ENCODE assay signal across 9 mouse cellular contexts in genomic region chr17:34261502-34261901, GRCm38 (mm10). TPM values are rescaled to one million over a fixed set of nuclear protein-coding genes. Genes with fewer than 3 reads are reported as not detected.
DNase-seq lines count a peak whose midpoint lies in the region; ATAC-seq lines count a peak whose summit lies in the region.
"Had no signal": no experiment of that assay in that cellular context is flagged by ENCODE, and none has a peak within 500 bp of the region (broad histone marks: within the 10 kb centered on the region; RNA-seq: fewer than 3 reads in every experiment).

No protein-coding gene starts in this region.

- peaks cover 46% of the 10 kb centered on the region for H3K27me3 ChIP-seq in hindbrain, embryonic 10.5 days (ENCODE audit: insufficient read depth, poor library complexity, severe bottlenecking)

- H3K27ac ChIP-seq in hindbrain, embryonic 10.5 days, result no peak overlapping the region

- WGBS in hindbrain, embryonic 10.5 days, result 28% methylated on average over 4 of the region's 4 CpGs

- DNase-seq in ES-CJ7 (ENCODE audit: low read depth, low spot score), result peak; percentile 60
- peak; percentile 85 for DNase-seq in adrenal gland, postnatal 14 days
- DNase-seq in fibroblast of lung, adult 2 months (ENCODE audit: low read depth), result peak; percentile 28
- DNase-seq in hindbrain, embryonic 10.5 days (ENCODE audit: low spot score), result peak; percentile 27
- DNase-seq in layer of hippocampus, adult 11-12 months (ENCODE audit: low spot score), result peak; percentile 86
- DNase-seq in right cerebral cortex, adult 18-20 months, result peak; percentile 66

- peaks cover 28% of the 10 kb centered on the region for H3K4me1 ChIP-seq in hindbrain, embryonic 10.5 days (replicated peaks)

- ATAC-seq in megakaryocyte progenitor cell, adult 5-6 weeks (replicated peaks; ENCODE audit: poor library complexity), result peak; percentile 27; the same call in 1 of the 2 replicates
- no peak for ATAC-seq in erythroid progenitor cell, adult 5-6 weeks (replicated peaks; ENCODE audit: low FRiP score, poor library complexity, severe bottlenecking)

- H3K4me3 ChIP-seq in hindbrain, embryonic 10.5 days, result no peak overlapping the region
- H3K4me3 ChIP-seq: erythroblast, embryonic 14.5 days had no signal

- no peaks in the 10 kb centered on the region for H3K36me3 ChIP-seq in hindbrain, embryonic 10.5 days

- no peaks in the 10 kb centered on the region for H3K9me3 ChIP-seq in hindbrain, embryonic 10.5 days

RNA-seq across cellular contexts. Expression of gene H2-Ab1, which starts 4.0 kb away (rescaled TPM):
- 19.8 and 71.0 TPM in 2 replicates for total RNA-seq in adrenal gland, postnatal 14 days (2021)
- 4.7 and 5.3 TPM in 2 replicates for polyA plus RNA-seq in hindbrain, embryonic 10.5 days (2016; fragmentation: Nextera tagmentation; extraction: Ambion mirVana)
- 50.0 and 61.3 TPM in 2 replicates for total RNA-seq in megakaryocyte progenitor cell, adult 5-6 weeks (2015)
- total RNA-seq in megakaryocyte progenitor cell, adult 5-6 weeks (2017), result 45.2 and 81.5 TPM in 2 replicates
- 31.9 and 96.6 TPM in 2 replicates for total RNA-seq in erythroid progenitor cell, adult 5-6 weeks (2015; ENCODE audit: low replicate concordance)
- 43.0 and 50.2 TPM in 2 replicates for total RNA-seq in erythroid progenitor cell, adult 5-6 weeks (2017; ENCODE audit: low replicate concordance)

RNA-seq across cellular contexts. Expression of gene H2-Ob, which starts 22.8 kb away (rescaled TPM):
- total RNA-seq in adrenal gland, postnatal 14 days (2021), result 1.3 and 16.6 TPM in 2 replicates
- 0.24 TPM in 1 of 2 replicates, not detected in the other for polyA plus RNA-seq in hindbrain, embryonic 10.5 days (2016; fragmentation: Nextera tagmentation; extraction: Ambion mirVana)
- 6.6 and 13.1 TPM in 2 replicates for total RNA-seq in megakaryocyte progenitor cell, adult 5-6 weeks (2015)
- 3.7 and 8.6 TPM in 2 replicates for total RNA-seq in megakaryocyte progenitor cell, adult 5-6 weeks (2017)
- total RNA-seq in erythroid progenitor cell, adult 5-6 weeks (2015; ENCODE audit: low replicate concordance), result 10.1 and 21.4 TPM in 2 replicates
- 8.0 and 14.1 TPM in 2 replicates for total RNA-seq in erythroid progenitor cell, adult 5-6 weeks (2017; ENCODE audit: low replicate concordance)
- polyA plus RNA-seq: erythroblast, embryonic 14.5 days had no signal

RNA-seq across cellular contexts. Expression of gene H2-Aa, which starts 26.1 kb away (rescaled TPM):
- 21.7 and 108 TPM in 2 replicates for total RNA-seq in adrenal gland, postnatal 14 days (2021)
- not detected in 2 replicates for polyA plus RNA-seq in hindbrain, embryonic 10.5 days (2016; fragmentation: Nextera tagmentation; extraction: Ambion mirVana)
- total RNA-seq in megakaryocyte progenitor cell, adult 5-6 weeks (2015), result 30.1 and 37.9 TPM in 2 replicates
- 10.3 and 24.6 TPM in 2 replicates for total RNA-seq in megakaryocyte progenitor cell, adult 5-6 weeks (2017)
- 84.7 and 90.8 TPM in 2 replicates for total RNA-seq in erythroid progenitor cell, adult 5-6 weeks (2015; ENCODE audit: low replicate concordance)
- total RNA-seq in erythroid progenitor cell, adult 5-6 weeks (2017; ENCODE audit: low replicate concordance), result 26.8 and 27.5 TPM in 2 replicates
- polyA plus RNA-seq: erythroblast, embryonic 14.5 days had no signal

RNA-seq across cellular contexts. Expression of gene H2-Eb1, which starts 44.2 kb away (rescaled TPM):
- total RNA-seq in adrenal gland, postnatal 14 days (2021), result 22.8 and 92.3 TPM in 2 replicates
- 1.0 and 1.3 TPM in 2 replicates for polyA plus RNA-seq in hindbrain, embryonic 10.5 days (2016; fragmentation: Nextera tagmentation; extraction: Ambion mirVana)
- total RNA-seq in megakaryocyte progenitor cell, adult 5-6 weeks (2015), result 5.0 and 5.6 TPM in 2 replicates
- total RNA-seq in megakaryocyte progenitor cell, adult 5-6 weeks (2017), result 11.2 and 17.2 TPM in 2 replicates
- total RNA-seq in erythroid progenitor cell, adult 5-6 weeks (2015; ENCODE audit: low replicate concordance), result 7.2 and 8.4 TPM in 2 replicates
- 28.5 and 80.5 TPM in 2 replicates for total RNA-seq in erythroid progenitor cell, adult 5-6 weeks (2017; ENCODE audit: low replicate concordance)
- polyA plus RNA-seq: erythroblast, embryonic 14.5 days had no signal

RNA-seq across cellular contexts. Expression of gene Tap2, which starts 58.2 kb away (rescaled TPM):
- total RNA-seq in adrenal gland, postnatal 14 days (2021), result 33.2 and 34.9 TPM in 2 replicates
- polyA plus RNA-seq in hindbrain, embryonic 10.5 days (2016; fragmentation: Nextera tagmentation; extraction: Ambion mirVana), result 0.27 and 1.4 TPM in 2 replicates
- 8.5 and 17.1 TPM in 2 replicates for total RNA-seq in megakaryocyte progenitor cell, adult 5-6 weeks (2015)
- 54.6 and 67.9 TPM in 2 replicates for total RNA-seq in megakaryocyte progenitor cell, adult 5-6 weeks (2017)
- 4.7 and 6.7 TPM in 2 replicates for total RNA-seq in erythroid progenitor cell, adult 5-6 weeks (2015; ENCODE audit: low replicate concordance)
- total RNA-seq in erythroid progenitor cell, adult 5-6 weeks (2017; ENCODE audit: low replicate concordance), result 7.7 and 16.6 TPM in 2 replicates

Comparison
In these comparisons a context has a peak if more than half of its experiments do, and no peak if none do; other contexts are left out.
1. DNase-seq: peak in every context shown above with its lines; median percentile 86 in layer of hippocampus, adult 11-12 months; 85 in adrenal gland, postnatal 14 days; 66 in right cerebral cortex, adult 18-20 months; 60 in ES-CJ7; 28 in fibroblast of lung, adult 2 months; 27 in hindbrain, embryonic 10.5 days.